Mouse (Mus musculus): ENCODE results near the gene Atraid. TPM values are rescaled to one million over a fixed set of nuclear protein-coding genes. Genes with fewer than 3 reads are reported as not detected.

Gene Atraid
- 28.8 and 32.8 TPM in 2 replicates for polyA plus RNA-seq (2012)

GRCm38 (mm10) chr5:31047848-31048762 lies at the start of gene Atraid:
Atraid (plus strand) TSS chr5:31048312.

DNA sequence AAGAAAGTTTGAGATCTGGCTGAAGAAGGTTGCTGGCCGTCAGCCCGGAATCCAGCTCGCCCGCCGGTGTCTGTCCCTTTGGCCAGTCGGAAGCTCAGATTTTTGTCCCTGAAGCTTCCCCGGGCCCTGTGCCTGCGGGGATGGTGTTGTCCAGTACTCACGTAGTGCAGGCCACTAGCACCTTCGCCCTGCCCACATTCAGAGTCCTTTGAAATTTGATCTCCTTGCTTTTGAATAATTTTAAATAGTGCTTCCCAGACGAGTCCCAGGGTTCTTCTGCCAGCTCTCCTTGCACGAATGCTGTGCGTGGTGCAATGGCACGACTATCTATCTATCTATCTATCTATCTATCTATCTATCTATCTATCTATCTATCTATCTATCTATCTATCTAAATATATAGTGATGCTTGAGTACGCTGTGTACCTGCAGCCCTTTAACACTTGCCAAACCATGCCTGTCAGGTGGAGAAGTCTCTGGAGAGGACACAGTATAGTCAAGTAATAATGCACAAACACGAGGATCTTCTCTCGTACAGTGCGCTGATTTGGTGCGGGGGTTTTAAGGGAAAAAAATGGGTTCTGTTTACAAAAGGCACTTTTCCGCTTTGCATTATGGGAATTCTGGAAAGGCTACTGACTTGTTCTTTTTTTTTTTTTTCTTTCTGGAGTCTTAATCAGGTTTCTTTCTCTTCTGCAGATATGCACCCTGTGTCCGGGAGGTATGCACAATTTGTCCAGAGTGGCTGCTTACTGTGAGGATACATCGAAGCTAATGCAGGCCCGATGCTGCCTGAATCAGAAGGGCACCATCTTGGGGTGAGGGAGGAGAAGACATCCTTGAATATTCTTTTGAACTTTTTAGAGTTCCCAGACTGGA lies 890 bp downstream of the Atraid start, which contains the start of gene Slc5a6:
Gene Slc5a6, minus strand, starts transcription at position 162 of the 879 bp plus-strand sequence.

DNA sequence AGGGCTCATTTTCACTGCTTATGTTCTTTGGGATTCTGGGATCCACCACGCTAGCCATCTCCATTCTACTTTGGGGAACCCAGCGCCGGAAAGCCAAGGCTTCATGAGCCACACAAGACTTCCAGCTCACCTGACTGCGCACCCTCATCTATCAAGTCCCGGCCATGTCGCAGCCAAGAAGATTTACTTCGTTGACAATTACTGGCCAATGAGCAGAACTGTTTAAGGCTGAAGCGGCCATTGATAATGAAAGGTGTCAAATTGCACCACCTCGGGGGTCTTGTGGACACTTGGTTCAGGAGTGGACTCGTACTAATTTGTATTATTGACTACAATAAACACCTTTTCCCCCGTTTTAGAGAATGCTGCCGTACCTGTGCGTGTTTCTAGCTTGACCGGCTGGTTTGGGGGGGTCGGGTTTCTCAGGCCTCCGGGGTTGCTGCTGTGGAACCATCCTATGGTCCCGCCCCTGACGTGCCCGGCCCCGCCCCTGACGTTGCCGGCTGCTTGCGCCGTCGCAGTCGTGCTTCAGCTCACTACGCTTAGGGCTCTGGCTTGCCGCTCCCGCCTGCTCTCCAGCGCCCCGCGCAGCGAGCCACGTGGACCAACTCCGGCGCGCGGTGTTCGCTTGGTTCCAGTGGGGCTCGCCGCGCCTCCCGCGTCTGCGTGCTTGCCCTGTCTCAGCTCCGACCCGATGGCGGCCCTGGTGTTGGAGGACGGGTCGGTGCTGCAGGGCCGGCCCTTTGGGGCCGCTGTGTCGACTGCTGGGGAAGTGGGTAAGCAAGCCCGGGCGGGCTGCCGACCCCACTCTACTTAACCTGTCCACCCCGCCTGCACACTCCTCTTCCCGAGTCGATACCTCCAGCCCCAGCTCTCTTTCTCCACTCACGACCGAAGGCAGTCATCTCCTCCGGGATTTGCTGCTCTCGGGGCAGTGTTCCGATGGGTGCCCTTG lies 6.4 kb downstream of the Atraid start, which contains the start of gene Cad:
Gene Cad, plus strand, starts transcription at position 520 of the 955 bp plus-strand sequence.

Other genes starting within 250 kb of the Atraid start
- 1.4 and 2.5 TPM in 2 replicates for gene Mapre3, start 233.7 kb upstream of the Atraid start, polyA plus RNA-seq (2012)
- 30.4 and 33.8 TPM in 2 replicates for gene Tmem214, start 180.3 kb upstream of the Atraid start, polyA plus RNA-seq (2012)
- gene Agbl5, start 159.6 kb upstream of the Atraid start, polyA plus RNA-seq (2012), result 77.8 and 86.3 TPM in 2 replicates
- gene Ost4, start 140.5 kb upstream of the Atraid start, polyA plus RNA-seq (2012), result 87.6 and 90.0 TPM in 2 replicates
- 129 and 171 TPM in 2 replicates for gene Emilin1, start 134.9 kb upstream of the Atraid start, polyA plus RNA-seq (2012)
- 49.3 and 67.4 TPM in 2 replicates for gene Khk, start 126.9 kb upstream of the Atraid start, polyA plus RNA-seq (2012)
- not detected in 2 replicates for gene Cgref1, start 102.7 kb upstream of the Atraid start, polyA plus RNA-seq (2012)
- 78.9 and 93.2 TPM in 2 replicates for gene Preb, start 88.0 kb upstream of the Atraid start, polyA plus RNA-seq (2012)
- gene Tcf23, start 79.7 kb upstream of the Atraid start, polyA plus RNA-seq (2012), result not detected in 2 replicates
- gene Slc5a6, start 612 bp downstream of the Atraid start, polyA plus RNA-seq (2012), result 17.3 and 18.2 TPM in 2 replicates
- 404 and 431 TPM in 2 replicates for gene Cad, start 6.5 kb downstream of the Atraid start, polyA plus RNA-seq (2012)
- not detected in 2 replicates for gene Dnajc5g, start 58.0 kb downstream of the Atraid start, polyA plus RNA-seq (2012)
- gene Slc30a3, start 59.9 kb downstream of the Atraid start, polyA plus RNA-seq (2012), result 0.10 TPM in 1 of 2 replicates, not detected in the other
- gene Trim54, start 68.4 kb downstream of the Atraid start, polyA plus RNA-seq (2012), result not detected in 2 replicates
- gene Ucn, start 90.5 kb downstream of the Atraid start, polyA plus RNA-seq (2012), result not detected in 2 replicates
- gene Mpv17, start 105.9 kb downstream of the Atraid start, polyA plus RNA-seq (2012), result 23.0 and 24.7 TPM in 2 replicates
- gene Gm29609, start 131.6 kb downstream of the Atraid start, polyA plus RNA-seq (2012), result 2.1 and 10.0 TPM in 2 replicates
- gene Gtf3c2, start 131.8 kb downstream of the Atraid start, polyA plus RNA-seq (2012), result 58.4 and 78.1 TPM in 2 replicates
- 46.3 and 48.0 TPM in 2 replicates for gene Snx17, start 144.9 kb downstream of the Atraid start, polyA plus RNA-seq (2012)
- 148 and 170 TPM in 2 replicates for gene Eif2b4, start 145.1 kb downstream of the Atraid start, polyA plus RNA-seq (2012)
- gene Zfp513, start 154.0 kb downstream of the Atraid start, polyA plus RNA-seq (2012), result 40.3 and 44.4 TPM in 2 replicates
- gene Ppm1g, start 172.4 kb downstream of the Atraid start, polyA plus RNA-seq (2012), result 279 and 290 TPM in 2 replicates
- gene Nrbp1, start 192.6 kb downstream of the Atraid start, polyA plus RNA-seq (2012), result 44.7 and 59.7 TPM in 2 replicates
- 0.55 and 0.85 TPM in 2 replicates for gene Gm9970, start 192.9 kb downstream of the Atraid start, polyA plus RNA-seq (2012)
- 3.9 and 6.5 TPM in 2 replicates for gene Krtcap3, start 203.4 kb downstream of the Atraid start, polyA plus RNA-seq (2012)
- gene Ift172, start 242.8 kb downstream of the Atraid start, polyA plus RNA-seq (2012), result 26.2 and 30.1 TPM in 2 replicates
- gene Fndc4, start 247.8 kb downstream of the Atraid start, polyA plus RNA-seq (2012), result 0.26 and 0.30 TPM in 2 replicates
- 0.02 TPM in 1 of 2 replicates, not detected in the other for gene Gckr, start 249.1 kb downstream of the Atraid start, polyA plus RNA-seq (2012)

All from megakaryocyte-erythroid progenitor cell, adult 5 weeks (primary cell).